Mouse (Mus musculus) hindbrain, postnatal 0 days (tissue): ENCODE data around the gene Taar7e. TPM values are rescaled to one million over a fixed set of nuclear protein-coding genes. Genes with fewer than 3 reads are reported as not detected.

Source experiments
- ATAC-seq: fragments of 200-750 bp; cut with Nextera tagmentation; 2 replicates; pipeline ENCODE4 v1.8.0; 2017; ENCODE audit warnings: mild to moderate bottlenecking, moderate TSS enrichment, moderate library complexity
- DNase-seq: peaks from one replicate; pipeline ENCODE4 v3.0.0-alpha.2; 2015; ENCODE audit warnings: low spot score
- H3K27ac ChIP-seq: fragments of 300-500 bp; sonication (generic); 2 replicates; pipeline ENCODE4 v1.5.1; 2014; ENCODE audit warnings: mild to moderate bottlenecking
- H3K27me3 ChIP-seq: fragments of 300-500 bp; sonication (generic); 2 replicates; pipeline ENCODE4 v1.6.1; 2014; ENCODE audit warnings: low read length, mixed read lengths; ENCODE audit not compliant: insufficient read depth
- H3K36me3 ChIP-seq: fragments of 300-500 bp; sonication (generic); 2 replicates; pipeline ENCODE4 v1.6.1; 2014; ENCODE audit warnings: low read length, mixed read lengths; ENCODE audit not compliant: insufficient read depth
- H3K4me1 ChIP-seq: fragments of 300-500 bp; sonication (generic); 2 replicates; pipeline ENCODE4 v1.6.1; 2014; ENCODE audit warnings: antibody characterized with exemption, low read length, mixed read lengths; ENCODE audit not compliant: insufficient read depth
- H3K4me2 ChIP-seq: fragments of 300-500 bp; sonication (generic); 2 replicates; pipeline ENCODE4 v1.6.1; 2014; ENCODE audit warnings: low read depth, mild to moderate bottlenecking, low read length, moderate library complexity, mixed read lengths
- H3K4me3 ChIP-seq: fragments of 300-500 bp; sonication (generic); 2 replicates; pipeline ENCODE4 v1.5.1; 2014; ENCODE audit warnings: low read length
- H3K9ac ChIP-seq: fragments of 300-500 bp; sonication (generic); replicated peaks from 2 replicates; pipeline ENCODE4 v1.6.1; 2014; ENCODE audit warnings: mild to moderate bottlenecking, low read length, moderate library complexity, mixed read lengths
- H3K9me3 ChIP-seq: fragments of 300-500 bp; sonication (generic); 2 replicates; pipeline ENCODE4 v1.6.1; 2016; ENCODE audit warnings: low read length, mixed read lengths
- CTCF ChIP-seq: IDR thresholded peaks from 2 replicates; pipeline ENCODE4 v1.5.1; 2016; ENCODE audit warnings: antibody characterized with exemption, control low read depth, low read depth
- WGBS: fragments of 180-500 bp; shearing (Covaris S2); extraction: QIAGEN DNeasy Blood & Tissue Kit; methylation state at CpG from one replicate; pipeline ENCODE4 v1.1.7; 2014; 5-methylcytosine and 5-hydroxymethylcytosine counted together
- polyA plus RNA-seq: library from polyadenylated mRNA; unstranded; fragments of >200 nt; fragmentation: Nextera tagmentation; extraction: Ambion mirVana; gene quantifications from 2 replicates; pipeline ENCODE4 v1.2.1, GENCODE M21; 2015
- total RNA-seq: library from RNA; depleted of rRNA; stranded (reverse); fragments of >200 nt; gene quantifications from 2 replicates; pipeline ENCODE4 v1.2.3, GENCODE M21; 2014; rRNA removed

Gene Taar7e
- total and polyA plus RNA-seq, 2 experiments from 2014 or later: not detected

- TF ChIP-seq CTCF: peak; percentile 67
- H3K27ac ChIP-seq: no peak overlapping the region
- H3K27me3 ChIP-seq: no peaks in the 10 kb centered on the region
- no peak overlapping the region for H3K4me2 ChIP-seq
- 51% methylated on average over 3 of the region's 3 CpGs for WGBS
- no peaks in the 10 kb centered on the region for H3K36me3 ChIP-seq
- DNase-seq (peak; percentile 66), ATAC-seq (no peak)
- no peak overlapping the region for H3K9ac ChIP-seq
- no peak overlapping the region for H3K4me3 ChIP-seq
- H3K9me3 ChIP-seq: no peaks in the 10 kb centered on the region
- H3K4me1 ChIP-seq: no peaks in the 10 kb centered on the region
These were observed 42.8 kb downstream of the Taar7e start for GRCm38 (mm10) chr10:24080166-24080565.

DNA sequence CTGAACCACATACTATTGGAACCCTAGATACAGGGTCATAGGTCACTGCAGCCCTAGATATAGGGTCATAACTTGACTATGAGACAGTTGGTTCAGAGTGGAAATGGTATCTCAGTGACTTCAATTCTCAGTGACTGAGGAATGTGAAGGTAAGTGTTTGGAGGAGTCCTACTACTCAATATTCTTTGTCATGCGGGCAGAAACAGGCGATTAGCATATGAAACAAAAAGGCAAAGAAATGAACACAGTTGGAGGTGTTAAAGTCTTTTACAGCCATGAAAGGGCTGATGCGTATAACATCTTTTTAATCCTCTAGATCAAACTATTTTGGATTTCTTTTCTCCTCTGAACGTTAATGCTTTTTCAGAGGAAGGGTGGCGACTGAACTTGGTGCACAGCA is 48.5 kb downstream of the Taar7e start:
- Histone ChIP-seq H3K36me3 (no peaks in the 10 kb centered on the region), H3K9ac (no peak overlapping the region), H3K9me3 (no peaks in the 10 kb centered on the region), H3K27me3 (no peaks in the 10 kb centered on the region), H3K4me1 (no peaks in the 10 kb centered on the region), H3K27ac (no peak overlapping the region), H3K4me2 (no peak overlapping the region), H3K4me3 (no peak overlapping the region)
- DNase-seq (no peak), ATAC-seq (no peak)
- TF ChIP-seq CTCF: no peak
- 46% methylated on average over 5 of the region's 5 CpGs for WGBS

GRCm38 (mm10) chr10:24086555-24086954 is 49.1 kb downstream of the Taar7e start:
- H3K36me3 ChIP-seq: no peaks in the 10 kb centered on the region
- H3K27ac ChIP-seq: no peak overlapping the region
- no peaks in the 10 kb centered on the region for H3K9me3 ChIP-seq
- H3K27me3 ChIP-seq: no peaks in the 10 kb centered on the region
- H3K4me3 ChIP-seq: no peak overlapping the region
- H3K4me2 ChIP-seq: no peak overlapping the region
- no peak for DNase-seq
- no peaks in the 10 kb centered on the region for H3K4me1 ChIP-seq
- ATAC-seq: no peak
- no peak overlapping the region for H3K9ac ChIP-seq
- 89% methylated on average over 5 of the region's 5 CpGs for WGBS
- TF ChIP-seq CTCF: no peak

DNA sequence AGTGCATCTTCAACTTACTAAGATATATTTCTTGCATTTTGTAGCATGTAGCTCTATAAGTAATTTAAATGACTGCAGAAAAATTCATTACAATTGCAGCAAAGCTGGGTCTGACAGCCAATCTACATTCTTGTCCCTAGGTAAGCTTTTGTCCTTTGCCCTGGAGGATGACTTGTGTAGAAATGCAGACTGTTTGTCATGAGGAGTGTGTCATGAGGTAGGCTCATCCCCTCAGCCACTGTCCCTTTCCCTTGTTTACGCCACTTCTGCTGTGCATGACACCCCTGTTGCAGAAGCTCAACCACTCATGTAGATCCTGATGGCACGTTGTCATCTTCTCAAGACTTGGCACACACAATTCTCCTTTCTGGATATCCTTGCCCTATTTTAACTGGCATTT is 49.8 kb downstream of the Taar7e start:
- DNase-seq: no peak
- Histone ChIP-seq H3K4me1 (no peaks in the 10 kb centered on the region), H3K36me3 (no peaks in the 10 kb centered on the region), H3K27me3 (no peaks in the 10 kb centered on the region), H3K4me2 (no peak overlapping the region), H3K9ac (no peak overlapping the region), H3K27ac (no peak overlapping the region), H3K9me3 (no peaks in the 10 kb centered on the region), H3K4me3 (no peak overlapping the region)
- no peak for TF ChIP-seq CTCF
- 89% methylated on average over 2 of the region's 2 CpGs for WGBS
- ATAC-seq: no peak

Other genes with a start within 250 kb of the Taar7e start
- gene Slc18b1, start 240.6 kb upstream of the Taar7e start, total RNA-seq: 15.3 and 21.7 TPM in 2 replicates
- 13.5 and 17.4 TPM in 2 replicates for gene Slc18b1, start 240.6 kb upstream of the Taar7e start, polyA plus RNA-seq
- 0.11 and 0.16 TPM in 2 replicates for gene Vnn3, start 186.2 kb upstream of the Taar7e start, total RNA-seq
- 0.10 TPM in 1 of 2 replicates, not detected in the other for gene Vnn3, start 186.2 kb upstream of the Taar7e start, polyA plus RNA-seq
- 0.89 TPM in 1 of 2 replicates, not detected in the other for gene Vnn1, start 142.9 kb upstream of the Taar7e start, total RNA-seq
- gene Vnn1, start 142.9 kb upstream of the Taar7e start, polyA plus RNA-seq: 0.73 and 1.1 TPM in 2 replicates
- gene Taar1, start 117.3 kb upstream of the Taar7e start, total RNA-seq: not detected in 2 replicates
- not detected in 2 replicates for gene Taar1, start 117.3 kb upstream of the Taar7e start, polyA plus RNA-seq
- not detected in 2 replicates for gene Taar2, start 99.0 kb upstream of the Taar7e start, total RNA-seq
- gene Taar2, start 99.0 kb upstream of the Taar7e start, polyA plus RNA-seq: 0.33 TPM in 1 of 2 replicates, not detected in the other
- 0.21 TPM in 1 of 2 replicates, not detected in the other for gene Taar3, start 88.1 kb upstream of the Taar7e start, total RNA-seq
- gene Taar3, start 88.1 kb upstream of the Taar7e start, polyA plus RNA-seq: not detected in 2 replicates
- gene Taar4, start 77.1 kb upstream of the Taar7e start, total RNA-seq: not detected in 2 replicates
- gene Taar4, start 77.1 kb upstream of the Taar7e start, polyA plus RNA-seq: not detected in 2 replicates
- not detected in 2 replicates for gene Taar5, start 66.9 kb upstream of the Taar7e start, total RNA-seq
- gene Taar5, start 66.9 kb upstream of the Taar7e start, polyA plus RNA-seq: not detected in 2 replicates
- not detected in 2 replicates for gene Taar6, start 52.0 kb upstream of the Taar7e start, total RNA-seq
- not detected in 2 replicates for gene Taar6, start 52.0 kb upstream of the Taar7e start, polyA plus RNA-seq
- gene Taar7a, start 44.1 kb upstream of the Taar7e start, total RNA-seq: not detected in 2 replicates
- gene Taar7a, start 44.1 kb upstream of the Taar7e start, polyA plus RNA-seq: not detected in 2 replicates
- not detected in 2 replicates for gene Taar7b, start 37.7 kb upstream of the Taar7e start, total RNA-seq
- not detected in 2 replicates for gene Taar7b, start 37.7 kb upstream of the Taar7e start, polyA plus RNA-seq
- not detected in 2 replicates for gene Taar7d, start 10.4 kb upstream of the Taar7e start, total RNA-seq
- gene Taar7d, start 10.4 kb upstream of the Taar7e start, polyA plus RNA-seq: not detected in 2 replicates
- not detected in 2 replicates for gene Taar7f, start 11.9 kb downstream of the Taar7e start, total RNA-seq
- not detected in 2 replicates for gene Taar7f, start 11.9 kb downstream of the Taar7e start, polyA plus RNA-seq
- not detected in 2 replicates for gene Taar8a, start 38.9 kb downstream of the Taar7e start, total RNA-seq
- not detected in 2 replicates for gene Taar8a, start 38.9 kb downstream of the Taar7e start, polyA plus RNA-seq
- gene Taar8b, start 54.7 kb downstream of the Taar7e start, total RNA-seq: not detected in 2 replicates
- gene Taar8b, start 54.7 kb downstream of the Taar7e start, polyA plus RNA-seq: not detected in 2 replicates
- not detected in 2 replicates for gene Taar8c, start 64.3 kb downstream of the Taar7e start, total RNA-seq
- gene Taar8c, start 64.3 kb downstream of the Taar7e start, polyA plus RNA-seq: not detected in 2 replicates
- gene Taar9, start 71.9 kb downstream of the Taar7e start, total RNA-seq: not detected in 2 replicates
- gene Taar9, start 71.9 kb downstream of the Taar7e start, polyA plus RNA-seq: not detected in 2 replicates
- gene Stx7, start 111.7 kb downstream of the Taar7e start, total RNA-seq: 109 and 111 TPM in 2 replicates
- gene Stx7, start 111.7 kb downstream of the Taar7e start, polyA plus RNA-seq: 289 and 299 TPM in 2 replicates
- gene Moxd1, start 185.9 kb downstream of the Taar7e start, total RNA-seq: 10.6 and 14.3 TPM in 2 replicates
- gene Moxd1, start 185.9 kb downstream of the Taar7e start, polyA plus RNA-seq: 12.9 and 16.2 TPM in 2 replicates